Mouse (Mus musculus) liver, embryonic 13.5 days (tissue): Measurements from ENCODE around the gene Ppp1r1b. TPM values are rescaled to one million over a fixed set of nuclear protein-coding genes. Genes with fewer than 3 reads are reported as not detected.

Experiments used
- ATAC-seq: fragments of 200-750 bp; cut with Nextera tagmentation; 2 replicates; pipeline ENCODE4 v1.8.0; 2017; ENCODE audit warnings: low read depth, mild to moderate bottlenecking, moderate number of reproducible peaks, moderate library complexity
- DNase-seq: peaks from one replicate; pipeline ENCODE4 v3.0.0; 2022
- H3K27ac ChIP-seq: fragments of 300-500 bp; sonication (generic); 2 replicates; pipeline ENCODE4 v1.5.1; 2015; ENCODE audit warnings: moderate library complexity, mild to moderate bottlenecking, inconsistent platforms
- H3K27me3 ChIP-seq: fragments of 300-500 bp; sonication (generic); 2 replicates; pipeline ENCODE4 v1.6.1; 2015; ENCODE audit warnings: mild to moderate bottlenecking, inconsistent platforms
- H3K36me3 ChIP-seq: fragments of 300-500 bp; sonication (generic); 2 replicates; pipeline ENCODE4 v1.6.1; 2015; ENCODE audit warnings: mild to moderate bottlenecking, inconsistent platforms
- H3K4me1 ChIP-seq: fragments of 300-500 bp; sonication (generic); replicated peaks from 2 replicates; pipeline ENCODE4 v1.6.1; 2015; ENCODE audit warnings: inconsistent platforms
- H3K4me2 ChIP-seq: fragments of 300-500 bp; sonication (generic); 2 replicates; pipeline ENCODE4 v1.6.1; 2015; ENCODE audit warnings: inconsistent platforms, mild to moderate bottlenecking, moderate library complexity
- H3K4me3 ChIP-seq: fragments of 300-500 bp; sonication (generic); replicated peaks from 2 replicates; pipeline ENCODE4 v1.5.1; 2015; ENCODE audit warnings: mild to moderate bottlenecking, inconsistent platforms
- H3K9ac ChIP-seq: fragments of 300-500 bp; sonication (generic); 2 replicates; pipeline ENCODE4 v1.6.1; 2015; ENCODE audit warnings: mild to moderate bottlenecking, inconsistent platforms
- H3K9me3 ChIP-seq: fragments of 300-500 bp; sonication (generic); replicated peaks from 2 replicates; pipeline ENCODE4 v1.6.1; 2016; ENCODE audit warnings: inconsistent platforms
- WGBS: fragments of 180-500 bp; shearing (Covaris S2); methylation state at CpG from one replicate; pipeline ENCODE4 v1.1.7; 2015; ENCODE audit not compliant: insufficient replicate concordance; 5-methylcytosine and 5-hydroxymethylcytosine counted together
- polyA plus RNA-seq: library from polyadenylated mRNA; unstranded; fragments of >200 nt; fragmentation: Nextera tagmentation; extraction: Ambion mirVana; gene quantifications from 2 replicates; pipeline ENCODE4 v1.2.1, GENCODE M21; 2015

The Ppp1r1b gene
- polyA plus RNA-seq, 1 experiment from 2014 or later, result 0.13 TPM

GRCm38 (mm10) chr11:98352272-98352990 is 4.2 kb downstream of the Ppp1r1b start:
- H3K36me3 ChIP-seq, result no peaks in the 10 kb centered on the region
- 63% methylated on average over 18 of the region's 18 CpGs for WGBS
- H3K27ac ChIP-seq, result no peak overlapping the region
- H3K4me2 ChIP-seq, result no peak overlapping the region
- H3K9ac ChIP-seq, result no peak overlapping the region
- peaks cover 26% of the 10 kb centered on the region for H3K4me1 ChIP-seq
- H3K27me3 ChIP-seq, result peaks cover 80% of the 10 kb centered on the region
- H3K4me3 ChIP-seq, result no peak overlapping the region
- no peak for ATAC-seq
- DNase-seq, result no peak
- H3K9me3 ChIP-seq, result no peaks in the 10 kb centered on the region

GRCm38 (mm10) chr11:98353651-98354211 is 5.5 kb downstream of the Ppp1r1b start:
- DNase-seq (no peak), ATAC-seq (no peak)
- H3K36me3 ChIP-seq, result no peaks in the 10 kb centered on the region
- peaks cover 27% of the 10 kb centered on the region for H3K4me1 ChIP-seq
- H3K9ac ChIP-seq, result no peak overlapping the region
- no peaks in the 10 kb centered on the region for H3K9me3 ChIP-seq
- WGBS, result 35% methylated on average over 8 of the region's 8 CpGs
- H3K4me3 ChIP-seq, result no peak overlapping the region
- no peak overlapping the region for H3K4me2 ChIP-seq
- no peak overlapping the region for H3K27ac ChIP-seq
- H3K27me3 ChIP-seq, result peaks cover 67% of the 10 kb centered on the region

DNA sequence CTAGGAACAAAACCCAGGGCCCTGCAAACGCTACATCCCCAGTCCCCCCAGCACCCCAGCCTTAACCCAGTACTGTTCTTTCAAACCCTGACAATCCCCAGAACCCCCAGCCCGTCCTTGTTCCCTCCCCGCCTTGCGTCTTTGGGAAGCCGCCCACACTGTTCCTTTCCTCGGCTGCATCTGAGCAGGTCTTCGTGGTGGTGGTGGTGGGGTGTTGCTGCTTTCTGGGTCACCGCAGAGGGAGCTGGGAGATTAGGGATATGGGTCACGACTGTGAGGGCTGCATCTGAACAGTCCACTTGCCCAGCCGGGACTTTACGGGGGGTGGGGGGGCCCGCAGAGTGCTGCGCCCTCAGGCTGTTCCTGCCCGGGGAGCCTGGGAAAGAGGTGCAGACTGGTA is 6.2 kb downstream of the Ppp1r1b start:
- 63% methylated on average over 14 of the region's 14 CpGs for WGBS

DNA sequence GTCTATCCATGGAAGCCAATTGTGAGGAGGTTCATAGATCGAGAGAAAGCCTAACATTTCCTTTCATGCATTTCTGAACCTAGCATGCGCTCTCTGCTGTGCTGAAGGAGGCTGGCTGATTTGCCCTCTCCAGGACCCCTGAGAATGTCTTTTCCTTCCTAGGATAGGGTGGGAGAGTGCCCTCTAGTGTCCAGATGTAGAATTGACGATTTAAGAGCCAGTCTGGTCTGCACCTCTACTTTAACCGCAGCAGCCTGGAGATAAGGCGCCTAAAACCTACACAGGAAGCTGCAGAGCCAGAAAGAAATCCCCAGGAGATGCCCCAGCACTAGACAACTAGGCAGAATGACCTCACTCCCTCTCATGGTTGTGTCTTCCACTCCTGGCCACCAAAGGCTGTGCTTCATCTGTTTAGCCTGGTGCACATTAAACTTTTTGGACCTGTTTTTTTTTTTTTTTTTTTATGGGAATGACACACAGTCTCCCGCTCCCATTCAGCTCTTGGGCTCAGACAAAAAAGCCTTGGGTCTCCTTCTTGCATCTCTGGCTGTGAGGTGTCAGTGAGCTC is 7.6 kb downstream of the Ppp1r1b start:
- Histone ChIP-seq H3K27ac (no peak overlapping the region), H3K9me3 (no peaks in the 10 kb centered on the region), H3K36me3 (no peaks in the 10 kb centered on the region), H3K4me1 (peaks cover 45% of the 10 kb centered on the region), H3K9ac (no peak overlapping the region), H3K4me3 (no peak overlapping the region), H3K27me3 (peaks cover 46% of the 10 kb centered on the region), H3K4me2 (0 out of 2 replicates have a peak overlapping the region, but pooled peaks have one; percentile 3)
- DNase-seq (peak; percentile 55), ATAC-seq (no peak)
- 7% methylated on average over 6 of the region's 6 CpGs for WGBS

More for the DNA sequence above, 6.2 kb downstream of the Ppp1r1b start:
- Histone ChIP-seq H3K27me3 (peaks cover 60% of the 10 kb centered on the region), H3K9me3 (no peaks in the 10 kb centered on the region), H3K4me2 (no peak overlapping the region), H3K36me3 (no peaks in the 10 kb centered on the region), H3K4me1 (peaks cover 32% of the 10 kb centered on the region), H3K27ac (no peak overlapping the region), H3K9ac (no peak overlapping the region), H3K4me3 (no peak overlapping the region)
- ATAC-seq, result no peak
- DNase-seq, result no peak

GRCm38 (mm10) chr11:98356625-98357394 is 8.6 kb downstream of the Ppp1r1b start:
- DNase-seq (no peak), ATAC-seq (no peak)
- Histone ChIP-seq H3K4me2 (peak overlapping the region; percentile 85), H3K27ac (peak overlapping the region; percentile 65), H3K4me1 (peaks cover 54% of the 10 kb centered on the region), H3K4me3 (peak overlapping the region; percentile 78; the same call in 1 of the 2 replicates), H3K27me3 (peaks cover 36% of the 10 kb centered on the region), H3K9ac (no peak overlapping the region), H3K9me3 (no peaks in the 10 kb centered on the region), H3K36me3 (no peaks in the 10 kb centered on the region)
- 63% methylated on average over 7 of the region's 7 CpGs for WGBS

- H3K27ac ChIP-seq, result peak overlapping the region; percentile 65
- no peaks in the 10 kb centered on the region for H3K9me3 ChIP-seq
- 12% methylated on average over 13 of the region's 13 CpGs for WGBS
- peak overlapping the region; percentile 78 for H3K4me3 ChIP-seq
- ATAC-seq (peak; percentile 13; the same call in 1 of the 2 replicates), DNase-seq (no peak)
- H3K4me2 ChIP-seq, result peak overlapping the region; percentile 85
- no peaks in the 10 kb centered on the region for H3K36me3 ChIP-seq
- peaks cover 60% of the 10 kb centered on the region for H3K4me1 ChIP-seq
- peak overlapping the region; percentile 73 for H3K9ac ChIP-seq
- H3K27me3 ChIP-seq, result peaks cover 29% of the 10 kb centered on the region
These were observed 9.4 kb downstream of the Ppp1r1b start for GRCm38 (mm10) chr11:98357396-98358160.

DNA sequence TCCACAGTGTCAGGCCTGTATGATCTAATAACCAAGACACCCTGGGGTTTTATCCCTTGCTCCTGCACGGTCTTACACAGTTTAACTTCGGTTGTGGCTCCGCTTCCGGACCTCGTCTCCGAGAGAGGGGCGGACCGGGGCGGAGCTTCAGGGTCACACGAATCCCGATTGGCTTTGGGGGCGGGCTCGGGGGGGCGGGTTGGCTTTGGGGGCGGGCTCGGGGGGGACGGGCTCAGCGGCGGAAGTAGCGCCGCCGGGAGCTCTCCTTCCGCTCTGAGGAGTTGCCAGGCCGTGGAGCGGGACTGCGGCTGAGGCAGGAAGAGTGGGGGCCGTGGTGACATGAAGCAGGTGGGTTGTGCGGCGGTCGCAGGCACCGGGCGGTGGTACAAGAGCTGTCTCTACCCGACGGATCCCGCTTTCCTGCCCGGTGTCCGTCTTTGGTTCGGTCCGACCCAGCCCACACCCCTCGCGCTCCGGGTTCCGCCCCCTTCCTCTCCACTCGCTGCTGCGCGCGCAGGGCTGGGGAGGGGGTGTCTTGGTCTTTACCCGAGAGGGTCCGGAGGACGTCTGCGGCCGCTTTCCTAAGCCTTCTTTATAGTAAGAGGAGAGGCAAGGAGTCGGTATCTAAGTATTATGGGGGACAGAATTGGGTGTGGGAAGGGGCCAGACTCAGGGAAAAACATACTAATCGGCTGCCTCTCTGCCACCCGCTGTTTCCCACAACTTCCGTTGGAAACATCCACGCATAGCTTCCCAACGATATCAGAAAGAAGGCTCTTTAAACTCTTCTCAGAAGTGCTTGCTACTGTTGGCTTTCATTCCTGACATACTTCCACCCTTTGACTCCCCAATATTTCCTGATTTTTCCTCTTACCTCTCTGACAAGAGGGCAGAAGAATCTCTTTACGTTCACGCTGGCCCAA is 10.2 kb downstream of the Ppp1r1b start, which contains the start of gene Stard3:
Gene Stard3, plus strand, starts transcription at position 208 of the 923 bp plus-strand sequence.
- Histone ChIP-seq H3K4me3 (peak within 1 kb of the TSS; percentile 78), H3K27me3 (peaks cover 20% of the 10 kb centered on the region), H3K9me3 (no peaks in the 10 kb centered on the region), H3K9ac (peak within 1 kb of the TSS; percentile 82), H3K4me2 (peak within 1 kb of the TSS; percentile 85), H3K27ac (peak within 1 kb of the TSS; percentile 73), H3K4me1 (peaks cover 60% of the 10 kb centered on the region), H3K36me3 (no peaks in the 10 kb centered on the region)
- peak; percentile 86 for DNase-seq
- peak; percentile 86 for ATAC-seq
- WGBS, result under 1% methylated on average over 58 of the region's 60 CpGs

DNA sequence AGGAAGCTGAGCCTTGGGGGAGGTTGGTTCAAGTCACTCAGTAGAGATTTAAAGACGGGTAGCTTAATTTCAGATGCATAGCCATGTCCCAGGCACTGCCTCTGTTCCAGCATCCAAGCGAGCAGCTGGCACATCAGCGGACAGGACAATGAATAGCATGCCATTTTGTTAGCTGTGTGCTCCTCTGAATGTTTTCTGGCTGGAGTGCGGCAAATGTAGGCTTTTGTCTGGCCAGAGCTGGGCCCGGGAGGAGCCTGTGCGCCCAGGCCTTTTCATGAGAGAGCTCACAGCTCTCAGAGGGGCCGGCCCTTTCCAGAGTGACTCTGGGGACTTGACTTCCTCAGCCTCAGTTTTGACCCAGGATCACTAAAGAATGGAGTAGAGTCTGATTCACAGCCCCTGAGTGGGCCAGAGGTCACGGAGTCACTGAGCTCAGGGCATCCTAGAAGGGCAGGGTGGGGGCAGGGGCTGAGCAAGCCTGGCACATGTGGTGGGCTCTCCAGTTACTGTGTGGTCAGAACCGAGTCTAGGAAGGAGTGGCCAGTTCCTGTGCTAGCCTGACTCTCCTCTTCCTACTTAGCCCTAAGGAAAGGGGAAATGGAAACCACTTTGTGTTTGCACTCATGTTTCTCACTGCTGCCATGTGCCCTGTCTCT is 12.8 kb downstream of the Ppp1r1b start:
- H3K4me3 ChIP-seq, result 0 out of 2 replicates have a peak overlapping the region, but pooled peaks have one; percentile 2
- no peaks in the 10 kb centered on the region for H3K36me3 ChIP-seq
- H3K27ac ChIP-seq, result peak overlapping the region; percentile 49
- DNase-seq (no peak), ATAC-seq (no peak)
- H3K9ac ChIP-seq, result no peak overlapping the region
- peak overlapping the region; percentile 21; the same call in 1 of the 2 replicates for H3K4me2 ChIP-seq
- peaks cover 64% of the 10 kb centered on the region for H3K4me1 ChIP-seq
- 59% methylated on average over 9 of the region's 9 CpGs for WGBS
- no peaks in the 10 kb centered on the region for H3K9me3 ChIP-seq
- no peaks in the 10 kb centered on the region for H3K27me3 ChIP-seq

DNA sequence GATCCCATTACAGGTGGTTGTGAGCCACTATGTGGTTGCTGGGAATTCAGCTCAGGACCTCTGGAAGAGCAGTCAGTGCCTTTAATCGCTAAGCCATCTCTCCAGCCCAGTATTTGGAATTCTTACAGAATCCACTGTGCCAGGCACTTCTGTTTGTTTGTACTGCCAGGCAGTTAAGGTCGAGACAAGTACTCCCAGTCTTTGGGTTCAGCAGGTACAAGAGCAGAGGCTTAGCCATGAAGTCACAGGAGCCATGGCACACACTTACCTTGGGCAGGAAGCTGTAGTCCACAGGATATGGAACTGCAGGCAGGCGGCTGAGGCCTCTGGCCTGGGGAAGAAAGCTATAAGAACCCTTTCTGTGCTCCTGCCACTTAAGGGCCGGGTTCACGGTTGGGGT is 15.6 kb downstream of the Ppp1r1b start:
- Histone ChIP-seq H3K4me3 (no peak overlapping the region), H3K27ac (no peak overlapping the region)

More for the DNA sequence above, 15.6 kb downstream of the Ppp1r1b start:
- Histone ChIP-seq H3K36me3 (no peaks in the 10 kb centered on the region), H3K4me2 (no peak overlapping the region), H3K4me1 (peaks cover 46% of the 10 kb centered on the region), H3K9me3 (no peaks in the 10 kb centered on the region), H3K9ac (no peak overlapping the region), H3K27me3 (no peaks in the 10 kb centered on the region)
- 62% methylated on average over 5 of the region's 5 CpGs for whole genome bisulfite sequencing
- DNase-seq (no peak), ATAC-seq (no peak)
